Mouse (Mus musculus): Measurements from ENCODE around the gene Fastk.

GRCm38 (mm10) chr5:24442029-24442428 lies 3.1 kb downstream of the Fastk start:
- TF ChIP-seq CTCF (IDR thresholded peaks at IDR 0.05; ENCODE audit: low read depth, low read length) (no peak), POLR2A (IDR thresholded peaks at IDR 0.05; ENCODE audit: extremely low read depth, insufficient read depth, low read length) (no peak)

Measured in liver, adult 2 months (tissue).